Mouse (Mus musculus): ENCODE measurements around the gene Limch1. TPM values are rescaled to one million over a fixed set of nuclear protein-coding genes. Genes with fewer than 3 reads are reported as not detected.

The Limch1 gene
- total and polyA plus RNA-seq, 3 experiments: 0.05 TPM; not detected in 2

DNA sequence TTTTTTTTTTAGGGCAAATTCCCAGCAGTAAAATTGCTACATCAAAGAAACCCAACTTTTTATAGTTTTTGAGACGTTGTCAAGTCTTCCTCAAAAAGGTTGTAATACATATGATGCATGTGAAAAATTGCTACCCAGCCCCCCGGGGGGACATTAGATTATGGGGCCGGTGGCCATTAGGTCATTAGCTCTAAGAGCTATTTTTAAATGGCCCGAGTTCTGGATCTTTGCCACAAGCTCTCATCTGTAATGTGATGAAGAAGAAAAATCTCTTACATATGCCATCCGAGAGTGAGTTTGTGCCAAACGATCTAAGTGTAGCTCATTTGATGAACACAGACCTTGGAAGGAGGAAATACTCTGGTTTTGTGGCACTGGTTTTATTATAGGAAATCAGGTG is 183.7 kb downstream of the Limch1 start:
- Histone ChIP-seq H3K27ac (ENCODE audit: insufficient read depth, low read depth) (no peak overlapping the region), H3K79me2 (replicated peaks; ENCODE audit: control insufficient read depth, extremely low read depth, insufficient read depth, poor library complexity, severe bottlenecking) (no peaks in the 10 kb centered on the region), H3K9me3 (replicated peaks; ENCODE audit: low read length) (no peaks in the 10 kb centered on the region), H3K27me3 (replicated peaks) (no peaks in the 10 kb centered on the region), H3K4me2 (ENCODE audit: insufficient read depth, low read depth, poor library complexity, severe bottlenecking) (no peak overlapping the region), H3K4me3 (replicated peaks in 1 of 3; ENCODE audit: low read depth in 2 of 3, low read length in 2 of 3, poor library complexity in 1 of 3) (no peak overlapping the region), H3K36me3 (replicated peaks in 1 of 2; ENCODE audit: control insufficient read depth in 1 of 2, insufficient read depth in 1 of 2, low read length in 1 of 2) (no peaks in the 10 kb centered on the region), H3K9ac (ENCODE audit: insufficient read depth, low read depth) (no peak overlapping the region), H3K4me1 (ENCODE audit: control insufficient read depth in 1 of 2, insufficient read depth in 2 of 2) (peaks cover 0 to 7% of the 10 kb centered on the region in 2 experiments; a peak in 2 of 4 replicates)
- no peak for DNase-seq (ENCODE audit: extremely low read depth)
- TF ChIP-seq PAX5 (IDR thresholded peaks at IDR 0.05; ENCODE audit: low read length) (no peak), RCOR1 (conservative IDR thresholded peaks at IDR 0.05; ENCODE audit: low read depth, low read length) (no peak), UBTF (IDR thresholded peaks at IDR 0.05; ENCODE audit: low read depth, low read length) (no peak), RAD21 (IDR thresholded peaks at IDR 0.05; ENCODE audit: low read depth, low read length) (no peak), BHLHE40 (IDR thresholded peaks at IDR 0.05; ENCODE audit: low read depth, low read length) (no peak)
- dilution Hi-C loops (cut with MboI; ENCODE audit: extremely low pct_ligation_motif_present, extremely low pct_unique_long_range_greater_than_20kb, low sequenced_read_pairs): no loop called here
- in situ Hi-C loops (cut with MboI; ENCODE audit: low pct_ligation_motif_present, low pct_unique_long_range_greater_than_20kb, low sequenced_read_pairs): no loop called here

DNA sequence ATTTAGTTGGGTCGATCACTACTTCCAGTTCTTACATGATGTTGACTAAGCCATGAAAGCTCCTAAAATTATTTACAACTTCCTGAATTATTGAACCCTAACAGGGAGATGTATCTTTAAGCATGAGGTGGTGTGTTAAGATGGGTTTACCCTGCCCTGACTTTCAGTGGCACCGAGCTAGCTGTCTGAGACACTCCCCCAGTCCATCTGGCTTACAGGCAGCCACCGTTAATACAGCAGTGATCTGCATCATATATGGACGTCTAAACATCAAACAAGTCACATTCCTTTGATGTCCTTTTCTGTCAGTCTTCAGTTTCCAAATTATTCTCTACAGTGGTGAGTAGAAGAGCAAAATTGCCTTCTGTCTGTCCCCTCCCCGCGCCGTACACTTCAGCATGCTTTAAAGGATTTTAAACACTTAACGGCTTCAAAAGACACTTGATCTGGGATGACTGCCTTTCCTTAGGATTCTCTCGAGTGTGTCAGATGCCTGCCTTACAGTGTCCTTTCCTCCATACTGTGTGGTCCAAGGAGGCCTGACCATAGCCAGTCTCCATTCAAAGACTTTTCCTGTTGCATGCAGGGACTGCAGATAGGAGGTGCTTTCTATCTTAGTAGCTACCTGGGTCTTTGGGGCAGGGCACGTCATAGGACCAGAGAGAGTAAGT is 187.6 kb downstream of the Limch1 start:
- dilution Hi-C loops (cut with MboI; ENCODE audit: extremely low pct_ligation_motif_present, extremely low pct_unique_long_range_greater_than_20kb, low sequenced_read_pairs): no loop called here
- no peak overlapping the region for H3K9ac ChIP-seq (ENCODE audit: insufficient read depth, low read depth)
- peaks cover 0 to 7% of the 10 kb centered on the region in 2 experiments; a peak in 2 of 4 replicates for H3K4me1 ChIP-seq (ENCODE audit: control insufficient read depth in 1 of 2, insufficient read depth in 2 of 2)

DNA sequence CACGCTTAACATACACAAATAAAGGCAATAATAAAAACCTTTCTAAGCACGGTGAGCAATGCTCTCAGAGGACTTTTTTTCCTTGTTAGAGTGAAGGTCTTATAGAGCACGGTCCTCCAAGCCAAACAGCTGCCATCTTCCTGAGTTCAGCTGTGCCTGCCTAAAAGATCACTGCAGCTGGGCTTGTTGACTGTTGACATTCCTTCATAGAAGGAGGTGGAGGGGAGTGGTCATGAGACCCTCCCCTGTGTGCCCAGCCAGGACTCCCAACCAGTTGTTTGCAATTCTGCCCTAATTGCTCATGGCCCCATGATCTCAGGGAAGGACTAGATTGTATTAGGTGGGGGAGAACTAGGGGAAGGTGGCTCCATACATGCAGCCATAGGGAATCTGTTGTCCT is 189.0 kb downstream of the Limch1 start:
- dilution Hi-C loops (cut with MboI; ENCODE audit: extremely low pct_ligation_motif_present, extremely low pct_unique_long_range_greater_than_20kb, low sequenced_read_pairs) (no loop called here), in situ Hi-C loops (cut with MboI; ENCODE audit: low pct_ligation_motif_present, low pct_unique_long_range_greater_than_20kb, low sequenced_read_pairs) (no loop called here)
- H3K9me3 ChIP-seq (replicated peaks; ENCODE audit: low read length): no peaks in the 10 kb centered on the region
- TF ChIP-seq POLR2A (IDR thresholded peaks at IDR 0.05; ENCODE audit: low read depth, low read length): no peak
- no peak for TF ChIP-seq HCFC1 (IDR thresholded peaks at IDR 0.05; ENCODE audit: low read depth, low read length)
- TF ChIP-seq TBP (conservative IDR thresholded peaks at IDR 0.05; ENCODE audit: low read depth, low read length): no peak
- TF ChIP-seq ZKSCAN1 (IDR thresholded peaks at IDR 0.05; ENCODE audit: borderline replicate concordance, low read depth, low read length): no peak
- TF ChIP-seq MEF2A (IDR thresholded peaks at IDR 0.05; ENCODE audit: borderline replicate concordance, low read depth, low read length): no peak
- TF ChIP-seq NELFE (IDR thresholded peaks at IDR 0.05; ENCODE audit: low read depth, low read length): no peak
- no peak for TF ChIP-seq ETS1 (conservative IDR thresholded peaks at IDR 0.05; ENCODE audit: low read depth, low read length)
- no peak for TF ChIP-seq MYC (IDR thresholded peaks at IDR 0.05; ENCODE audit: low read depth, low read length)
- TF ChIP-seq MAX (IDR thresholded peaks at IDR 0.05; ENCODE audit: low read length): no peak
- no peak for TF ChIP-seq CTCF (conservative IDR thresholded peaks at IDR 0.05 in 1 of 2, IDR thresholded peaks at IDR 0.05 in 1 of 2; ENCODE audit: low read depth in 2 of 2, low read length in 2 of 2)
- no peak for TF ChIP-seq ZC3H11A (IDR thresholded peaks at IDR 0.05; ENCODE audit: low read depth, low read length)
- H3K36me3 ChIP-seq (replicated peaks in 1 of 2; ENCODE audit: control insufficient read depth in 1 of 2, insufficient read depth in 1 of 2, low read length in 1 of 2): no peaks in the 10 kb centered on the region
- H3K27me3 ChIP-seq (replicated peaks): no peaks in the 10 kb centered on the region
- H3K9ac ChIP-seq (ENCODE audit: insufficient read depth, low read depth): no peak overlapping the region
- no peaks in the 10 kb centered on the region for H3K79me2 ChIP-seq (replicated peaks; ENCODE audit: control insufficient read depth, extremely low read depth, insufficient read depth, poor library complexity, severe bottlenecking)
- DNase-seq (ENCODE audit: extremely low read depth): no peak
- H3K27ac ChIP-seq (ENCODE audit: insufficient read depth, low read depth): no peak overlapping the region
- no peak overlapping the region for H3K4me2 ChIP-seq (ENCODE audit: insufficient read depth, low read depth, poor library complexity, severe bottlenecking)
- H3K4me1 ChIP-seq (ENCODE audit: control insufficient read depth in 1 of 2, insufficient read depth in 2 of 2): peaks cover 0 to 7% of the 10 kb centered on the region in 2 experiments; a peak in 2 of 4 replicates
- no peak overlapping the region for H3K4me3 ChIP-seq (replicated peaks in 1 of 3; ENCODE audit: low read depth in 2 of 3, low read length in 2 of 3, poor library complexity in 1 of 3)

More for the DNA sequence above, 187.6 kb downstream of the Limch1 start:
- in situ Hi-C loops (cut with MboI; ENCODE audit: low pct_ligation_motif_present, low pct_unique_long_range_greater_than_20kb, low sequenced_read_pairs): no loop called here
- Histone ChIP-seq H3K36me3 (replicated peaks in 1 of 2; ENCODE audit: control insufficient read depth in 1 of 2, insufficient read depth in 1 of 2, low read length in 1 of 2) (no peaks in the 10 kb centered on the region), H3K9me3 (replicated peaks; ENCODE audit: low read length) (no peaks in the 10 kb centered on the region), H3K27ac (ENCODE audit: insufficient read depth, low read depth) (no peak overlapping the region), H3K4me2 (ENCODE audit: insufficient read depth, low read depth, poor library complexity, severe bottlenecking) (no peak overlapping the region), H3K27me3 (replicated peaks) (no peaks in the 10 kb centered on the region), H3K4me3 (replicated peaks in 1 of 3; ENCODE audit: low read depth in 2 of 3, low read length in 2 of 3, poor library complexity in 1 of 3) (no peak overlapping the region), H3K79me2 (replicated peaks; ENCODE audit: control insufficient read depth, extremely low read depth, insufficient read depth, poor library complexity, severe bottlenecking) (no peaks in the 10 kb centered on the region)
- DNase-seq (ENCODE audit: extremely low read depth): no peak
- TF ChIP-seq E2F4 (IDR thresholded peaks at IDR 0.05; ENCODE audit: insufficient replicate concordance, low read depth, low read length) (no peak), SIN3A (IDR thresholded peaks at IDR 0.05; ENCODE audit: low read length) (no peak), SMC3 (IDR thresholded peaks at IDR 0.05; ENCODE audit: low read depth, low read length) (no peak), MEF2A (IDR thresholded peaks at IDR 0.05; ENCODE audit: borderline replicate concordance, low read depth, low read length) (no peak), CHD2 (IDR thresholded peaks at IDR 0.05; ENCODE audit: low read length) (no peak), MAFK (IDR thresholded peaks at IDR 0.05; ENCODE audit: insufficient replicate concordance, low read length) (no peak), PAX5 (IDR thresholded peaks at IDR 0.05; ENCODE audit: low read length) (no peak), GABPA (IDR thresholded peaks at IDR 0.05; ENCODE audit: insufficient replicate concordance, low read depth, low read length) (no peak), TCF12 (IDR thresholded peaks at IDR 0.05; ENCODE audit: low read depth, low read length) (no peak), RAD21 (IDR thresholded peaks at IDR 0.05; ENCODE audit: low read depth, low read length) (no peak), ZC3H11A (IDR thresholded peaks at IDR 0.05; ENCODE audit: low read depth, low read length) (no peak), MYC (IDR thresholded peaks at IDR 0.05; ENCODE audit: low read depth, low read length) (no peak), USF2 (conservative IDR thresholded peaks at IDR 0.05; ENCODE audit: low read depth, low read length) (no peak)
